Mouse (Mus musculus) lung, postnatal 25 days (tissue): ENCODE data around the gene En1.

Experiments used
- DNase-seq: peaks from one replicate; pipeline ENCODE4 v3.0.0; 2022; ENCODE audit warnings: low spot score

The En1 gene

DNA sequence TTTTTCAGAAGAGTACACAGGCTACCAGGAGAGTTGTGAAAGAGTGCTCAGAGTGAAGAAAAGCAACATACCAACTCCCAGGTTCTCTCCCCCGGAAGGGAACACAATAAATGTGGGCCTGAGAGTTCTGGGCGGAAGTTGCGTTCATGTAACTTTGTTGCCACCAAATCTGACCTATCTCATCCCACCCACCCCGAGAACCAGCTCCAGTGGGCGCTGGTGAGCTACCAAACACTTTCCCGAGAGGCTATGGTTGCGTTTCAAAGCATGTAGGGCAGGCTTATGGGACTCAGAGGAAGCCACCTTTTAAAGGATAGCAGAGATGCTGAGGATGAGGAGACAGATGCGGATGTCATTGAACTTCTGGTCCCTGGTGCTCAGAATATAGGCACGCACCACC lies 26.6 kb downstream of the En1 start:
- DNase-seq: no peak

DNA sequence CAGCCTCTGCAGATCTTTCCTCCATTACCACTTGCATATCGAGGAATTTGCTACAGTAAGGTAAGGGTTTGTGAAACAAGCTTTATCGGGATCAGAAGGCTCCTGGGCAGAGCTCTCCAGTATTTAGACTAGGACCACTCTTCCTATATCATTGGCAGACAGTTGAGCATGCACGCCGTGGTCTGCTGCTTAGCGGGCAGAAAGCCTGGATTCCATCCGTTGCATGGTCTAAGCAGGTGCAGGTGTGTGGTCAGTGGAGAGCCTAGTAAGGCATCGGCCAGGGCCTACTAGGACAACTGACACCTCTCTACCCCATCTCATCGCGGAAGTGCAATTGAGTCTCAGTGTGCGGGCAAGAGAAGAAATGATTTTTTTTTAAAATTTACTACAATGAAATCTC lies 41.2 kb downstream of the En1 start:
- no peak for DNase-seq

DNA sequence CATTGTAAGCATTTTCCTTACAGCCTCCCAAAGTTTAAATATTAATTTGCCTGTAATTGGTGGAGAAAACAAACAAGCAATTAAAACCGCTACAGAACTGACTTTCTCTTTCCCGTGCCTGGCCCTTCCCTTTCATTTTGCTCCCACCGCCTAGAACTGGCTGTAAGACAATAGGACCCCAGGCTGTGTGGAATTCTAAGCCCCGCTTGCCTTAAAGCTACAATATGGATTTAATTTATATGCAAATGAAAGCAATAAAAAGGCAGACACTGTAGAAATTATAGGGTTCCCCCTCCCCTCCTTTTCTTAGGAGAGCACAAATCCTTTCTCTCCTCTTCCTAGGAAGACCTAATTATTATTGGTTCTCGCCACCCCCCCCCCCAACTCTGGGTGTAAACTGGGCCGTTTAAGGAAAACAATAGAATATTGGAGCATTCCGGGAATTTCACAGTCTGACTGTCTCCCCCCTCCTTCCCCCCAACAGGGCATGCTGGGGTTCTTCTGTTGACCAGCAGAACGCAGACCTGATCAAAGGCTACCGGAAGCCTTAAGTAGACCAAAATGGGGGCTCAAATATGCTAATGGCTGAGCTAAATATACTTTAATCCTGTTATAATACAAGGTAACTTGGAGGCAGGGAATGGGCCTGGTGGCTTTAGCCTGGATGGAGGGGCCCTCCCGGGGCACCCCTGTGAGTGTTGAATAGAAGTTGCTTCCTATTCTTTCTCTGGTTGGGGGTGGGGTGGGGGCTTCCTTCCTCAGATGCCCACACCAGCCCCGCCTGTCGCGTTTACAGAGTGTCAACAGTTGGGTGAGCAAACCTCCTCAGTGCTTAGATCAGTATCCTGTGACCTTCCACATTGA lies 41.9 kb downstream of the En1 start:
- DNase-seq: no peak

DNA sequence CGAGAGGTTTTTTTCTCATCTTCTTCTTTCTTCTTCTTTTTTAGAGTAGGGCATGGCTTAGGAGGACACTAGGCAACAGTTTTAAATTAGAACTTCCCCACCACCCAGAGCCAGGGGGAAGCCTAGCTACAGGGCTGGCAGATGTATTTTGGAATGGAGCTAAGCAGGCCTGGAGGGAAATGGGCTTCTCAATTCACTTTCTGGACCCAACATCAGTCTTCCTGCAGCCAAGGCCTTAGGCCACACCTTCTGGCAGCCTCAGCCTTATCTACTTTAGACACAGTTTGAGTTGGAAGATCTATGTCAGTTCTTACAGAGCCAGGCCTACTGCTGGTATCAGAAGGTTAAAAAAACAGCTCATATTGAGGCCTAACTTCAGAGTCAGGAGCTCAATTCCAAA lies 42.5 kb downstream of the En1 start:
- no peak for DNase-seq

DNA sequence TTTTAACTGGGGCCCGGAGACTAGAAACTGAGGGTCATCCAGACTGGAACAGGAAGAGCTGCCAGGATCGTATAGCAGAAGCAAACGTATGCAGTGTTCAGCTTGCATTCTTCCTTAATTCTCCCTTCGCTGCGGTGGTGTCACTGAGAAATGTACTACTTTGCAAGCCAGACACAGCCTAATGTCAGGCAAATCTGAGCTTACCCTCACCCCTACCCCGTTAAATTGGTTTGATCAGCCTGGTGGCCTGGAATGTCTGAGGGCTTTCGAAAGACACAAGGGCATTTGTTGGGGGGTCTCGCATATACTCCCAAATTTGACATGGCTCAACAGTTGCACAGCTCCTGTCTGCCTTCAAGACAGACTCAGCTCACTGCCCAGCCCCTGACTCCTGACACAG lies 47.9 kb downstream of the En1 start:
- no peak for DNase-seq

DNA sequence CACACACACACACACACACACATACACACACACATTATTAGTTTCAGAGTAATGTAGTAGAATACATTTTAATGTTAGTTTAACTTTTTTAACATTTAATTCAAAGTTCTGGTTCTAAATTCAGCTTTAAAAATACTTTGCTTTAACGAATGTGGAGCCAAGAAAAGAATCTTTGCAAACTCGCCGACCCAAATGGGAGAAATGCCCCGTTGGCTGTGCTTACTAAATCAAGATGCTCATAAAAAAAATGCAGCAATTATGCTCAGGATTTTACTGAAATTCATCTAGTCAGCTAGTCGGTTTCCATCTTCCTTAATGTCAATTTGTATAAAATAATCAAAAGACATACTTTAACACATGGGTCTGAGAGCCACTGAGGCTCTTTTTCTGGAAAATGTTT lies 49.8 kb downstream of the En1 start:
- DNase-seq: no peak

DNA sequence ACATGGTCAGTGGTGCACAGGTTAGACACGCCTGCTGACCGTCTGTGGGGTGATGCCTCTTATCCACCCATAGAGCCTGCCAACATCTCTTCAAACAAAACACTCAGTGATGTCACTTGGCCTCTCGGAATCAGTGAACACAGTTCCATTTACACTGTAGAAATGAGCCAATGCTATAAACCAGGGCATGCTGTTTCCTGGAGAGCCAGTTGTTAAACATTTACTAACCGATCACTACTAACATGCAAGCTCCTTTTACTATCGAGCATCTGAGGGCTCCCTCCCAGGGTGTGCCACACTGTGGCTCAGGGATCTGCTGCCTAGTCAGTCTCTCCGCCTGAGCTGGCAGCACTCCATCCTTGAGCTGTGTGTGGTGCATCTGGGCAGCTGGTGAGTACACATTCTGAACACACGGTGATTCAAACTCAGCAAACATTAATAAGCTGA lies 52.8 kb downstream of the En1 start:
- no peak for DNase-seq
